Mouse (Mus musculus) stomach, postnatal 0 days (tissue): Measurements from ENCODE around the gene Rdh13.

Experiments
- CTCF ChIP-seq: IDR thresholded peaks from 2 replicates; pipeline ENCODE4 v1.5.1; 2016; ENCODE audit warnings: antibody characterized with exemption, low read depth, mild to moderate bottlenecking, moderate library complexity
- EP300 ChIP-seq: optimal IDR thresholded peaks from 2 replicates; pipeline ENCODE3; 2016; ENCODE audit warnings: antibody characterized with exemption

DNA sequence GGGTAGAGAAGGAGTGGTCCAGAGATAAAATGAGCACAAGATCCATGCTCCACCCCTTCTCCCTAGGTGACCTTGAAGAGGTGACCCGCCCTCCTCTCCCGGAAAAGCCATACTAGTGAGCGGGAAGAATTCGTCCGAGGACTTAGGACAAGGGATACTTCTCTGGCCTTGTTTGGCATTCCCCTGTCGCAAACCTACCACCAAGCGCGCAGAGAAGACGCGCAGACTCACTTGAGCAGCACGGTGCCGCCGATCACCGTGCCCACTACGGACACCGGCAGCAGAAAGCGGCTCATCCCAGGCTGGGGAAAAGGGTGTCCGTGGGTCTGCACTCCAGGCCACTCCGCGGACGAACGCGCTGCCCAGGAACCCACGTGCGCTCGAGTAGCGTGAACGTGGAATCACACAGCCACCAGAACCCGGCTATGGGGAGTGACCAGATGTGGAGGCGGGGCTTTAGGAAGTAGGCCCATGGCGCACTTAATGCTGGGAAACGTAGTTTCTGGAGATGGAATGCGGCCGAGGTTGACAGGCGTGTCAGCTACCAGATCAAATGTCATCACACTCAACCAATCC lies at the start of gene Rdh13:
- no peak for TF ChIP-seq EP300
- no peak for TF ChIP-seq CTCF
